Mouse (Mus musculus): ENCODE results near the gene Btbd11. TPM values are rescaled to one million over a fixed set of nuclear protein-coding genes. Genes with fewer than 3 reads are reported as not detected.
A peak's percentile ranks its signal among the peaks of the same experiment; 100 is the strongest.

The Btbd11 gene
- polyA plus RNA-seq, 1 experiment = 9.8 TPM

DNA sequence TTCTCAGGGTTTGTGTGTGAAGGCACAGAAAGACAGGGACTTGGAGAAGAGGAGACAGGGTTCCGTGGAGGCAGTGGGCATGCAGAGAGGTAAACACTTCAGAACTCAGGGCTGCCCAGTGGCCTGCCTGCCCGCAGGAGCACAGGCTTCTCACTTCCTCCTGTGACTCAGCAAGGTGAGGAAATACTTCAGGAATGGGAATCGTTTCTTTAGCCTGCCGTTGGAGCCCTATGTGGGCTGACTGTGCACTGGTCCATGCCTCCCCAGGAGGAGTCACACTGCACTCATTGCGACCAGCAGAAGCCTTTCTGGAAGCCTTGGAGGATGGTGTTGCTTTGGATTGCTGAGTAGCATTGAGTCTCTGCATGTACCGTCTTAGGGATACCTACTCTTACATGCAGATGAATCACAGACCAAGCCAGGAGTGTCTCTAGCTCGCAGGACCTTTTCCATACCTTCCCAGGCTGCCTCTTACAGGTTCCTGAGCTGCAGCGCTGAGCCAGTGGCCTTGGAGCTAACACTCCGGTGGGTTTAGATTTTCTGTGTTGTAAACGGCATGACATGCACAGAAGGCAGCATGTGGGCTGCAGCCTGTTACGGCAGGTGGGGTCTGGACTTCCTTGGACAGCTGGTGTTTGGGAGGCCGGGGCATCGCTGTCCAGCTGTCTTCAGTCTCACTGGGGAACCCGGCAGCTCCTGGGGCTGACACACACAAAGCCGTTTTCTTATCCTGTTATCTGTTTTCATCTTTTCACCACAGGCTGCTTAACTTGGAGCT is 34.4 kb downstream of the Btbd11 start:
- no peak for DNase-seq (ENCODE audit: low spot score)

DNA sequence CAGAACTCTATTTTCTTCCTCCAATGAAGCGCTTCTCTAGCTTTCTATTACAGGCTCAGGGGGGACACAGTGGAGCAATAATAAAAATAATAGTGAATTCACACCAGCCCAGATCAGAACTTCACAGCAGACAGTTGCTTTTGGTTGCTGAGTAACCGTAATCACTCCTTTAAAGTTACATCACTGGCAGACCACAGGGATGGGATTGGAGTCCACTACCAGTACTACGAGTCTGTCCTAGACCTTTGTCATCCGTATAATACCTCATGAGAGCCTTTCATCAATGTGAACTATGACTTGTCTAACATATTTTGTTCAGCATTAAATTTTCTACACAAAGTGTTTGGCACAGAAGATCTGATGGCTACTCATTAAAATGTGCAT is 35.0 kb downstream of the Btbd11 start:
- DNase-seq (ENCODE audit: low spot score) = no peak

DNA sequence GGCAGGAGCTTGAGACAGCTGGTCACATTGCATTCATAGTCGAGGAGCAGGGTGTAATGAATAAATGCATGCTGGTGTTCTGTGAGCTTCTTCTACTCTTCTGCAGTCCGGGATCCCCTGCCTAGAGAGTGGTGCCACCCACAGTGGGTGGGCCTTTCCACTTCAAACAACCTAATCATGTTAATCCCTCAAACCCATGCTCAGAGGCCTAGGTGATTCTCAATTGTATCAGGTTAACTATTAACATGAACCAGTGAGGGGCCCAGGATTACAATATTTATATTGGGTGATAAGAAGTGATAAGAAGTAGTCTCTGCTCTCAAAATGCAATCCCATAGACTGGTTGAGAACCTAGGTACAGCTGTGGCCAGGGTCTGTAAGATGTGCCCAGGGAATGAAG is 39.1 kb downstream of the Btbd11 start:
- no peak for DNase-seq (ENCODE audit: low spot score)

DNA sequence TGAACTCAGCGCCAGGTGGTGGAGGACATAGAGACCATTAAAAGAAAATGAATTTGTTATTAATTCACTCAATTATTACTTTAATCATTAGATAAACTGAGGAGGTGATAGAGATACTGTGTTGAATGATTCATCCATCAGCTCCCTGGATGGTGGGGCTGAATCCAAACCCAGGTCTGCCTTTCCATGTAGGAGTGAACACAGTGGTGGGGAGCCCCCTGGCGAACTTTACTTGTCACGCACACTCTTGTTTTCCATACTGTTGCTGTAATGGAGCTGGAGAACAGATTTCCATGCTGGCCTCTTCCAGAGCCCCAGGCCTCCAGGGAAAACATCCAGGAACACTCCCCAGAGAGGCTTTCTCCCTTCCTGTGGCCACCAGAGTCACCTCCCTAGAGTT is 50.6 kb downstream of the Btbd11 start:
- DNase-seq (ENCODE audit: low spot score) = no peak

DNA sequence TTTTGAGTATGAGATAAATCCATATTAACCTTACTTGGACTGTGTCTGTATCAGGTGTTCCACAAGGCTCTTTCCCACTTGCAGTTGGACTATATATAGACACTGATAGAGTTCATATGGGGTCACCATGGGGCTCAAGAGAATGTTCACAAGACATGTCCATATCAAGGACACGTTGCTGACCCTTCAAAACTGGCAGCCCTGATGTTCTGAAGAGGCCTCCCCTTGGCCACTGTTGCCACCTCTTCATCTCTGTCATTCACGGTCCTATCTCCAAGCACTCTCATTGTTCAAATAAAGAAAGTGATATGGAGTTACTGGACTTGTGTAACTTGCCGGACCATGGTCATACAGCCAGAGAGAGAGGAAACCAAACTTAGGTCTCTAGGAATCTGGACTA is 56.8 kb downstream of the Btbd11 start:
- DNase-seq (ENCODE audit: low spot score) = no peak

DNA sequence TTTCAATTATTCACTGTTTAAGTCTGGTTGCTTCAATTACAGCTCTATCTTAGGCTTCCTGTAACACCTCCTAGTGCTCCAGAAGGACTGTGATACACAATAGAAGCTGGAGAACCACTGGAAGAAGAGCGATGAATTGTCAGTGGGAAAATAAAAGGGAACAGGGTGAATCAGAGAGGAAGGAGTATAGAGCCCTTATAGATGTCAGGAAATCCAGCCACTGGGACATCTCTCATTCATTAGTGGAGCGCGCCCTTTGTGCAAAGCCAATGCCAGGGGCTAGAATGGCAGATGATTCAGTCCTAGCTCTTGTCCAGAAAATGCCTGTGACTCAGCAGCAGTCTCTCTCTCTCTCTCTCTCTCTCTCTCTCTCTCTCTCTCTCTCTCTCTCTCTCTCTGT is 59.3 kb downstream of the Btbd11 start:
- DNase-seq (ENCODE audit: low spot score) = no peak

DNA sequence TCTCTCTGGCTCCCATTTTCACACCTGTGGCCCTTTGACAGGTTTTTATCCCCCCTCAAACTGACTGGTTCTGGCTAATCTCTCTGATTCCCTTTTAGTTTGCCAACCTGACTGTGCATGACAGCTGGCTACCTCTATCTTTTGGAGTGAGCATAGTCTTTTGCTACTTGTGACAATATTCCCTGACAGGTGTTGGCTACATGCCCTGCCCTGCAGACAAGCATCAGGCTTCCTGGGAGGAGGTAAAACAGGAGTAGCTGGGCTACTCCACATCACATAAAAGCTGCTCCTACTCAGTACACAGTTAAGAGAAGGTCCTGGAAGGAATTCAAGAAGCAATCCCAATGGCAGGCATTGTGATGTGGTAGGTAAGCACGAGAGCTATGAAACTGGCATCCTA is 60.1 kb downstream of the Btbd11 start:
- no peak for DNase-seq (ENCODE audit: low spot score)

DNA sequence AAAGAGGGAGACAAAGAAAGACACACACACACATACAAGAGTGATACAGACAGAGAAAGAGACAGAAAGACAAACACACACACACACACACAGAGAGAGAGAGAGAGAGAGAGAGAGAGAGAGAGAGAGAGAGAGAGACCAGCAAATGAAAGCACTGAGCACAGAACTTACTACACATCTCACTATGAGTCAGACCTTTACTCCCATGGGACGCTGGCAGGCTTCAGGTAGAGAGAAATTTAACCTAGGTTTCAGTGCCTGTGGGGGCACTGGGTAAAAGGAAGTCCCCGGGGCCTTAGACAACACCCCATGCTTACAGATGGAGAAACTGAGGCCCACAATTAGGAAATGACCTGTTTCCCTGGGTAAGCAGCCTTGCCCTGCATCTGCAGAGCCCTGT is 61.3 kb downstream of the Btbd11 start:
- DNase-seq (ENCODE audit: low spot score) = no peak

DNA sequence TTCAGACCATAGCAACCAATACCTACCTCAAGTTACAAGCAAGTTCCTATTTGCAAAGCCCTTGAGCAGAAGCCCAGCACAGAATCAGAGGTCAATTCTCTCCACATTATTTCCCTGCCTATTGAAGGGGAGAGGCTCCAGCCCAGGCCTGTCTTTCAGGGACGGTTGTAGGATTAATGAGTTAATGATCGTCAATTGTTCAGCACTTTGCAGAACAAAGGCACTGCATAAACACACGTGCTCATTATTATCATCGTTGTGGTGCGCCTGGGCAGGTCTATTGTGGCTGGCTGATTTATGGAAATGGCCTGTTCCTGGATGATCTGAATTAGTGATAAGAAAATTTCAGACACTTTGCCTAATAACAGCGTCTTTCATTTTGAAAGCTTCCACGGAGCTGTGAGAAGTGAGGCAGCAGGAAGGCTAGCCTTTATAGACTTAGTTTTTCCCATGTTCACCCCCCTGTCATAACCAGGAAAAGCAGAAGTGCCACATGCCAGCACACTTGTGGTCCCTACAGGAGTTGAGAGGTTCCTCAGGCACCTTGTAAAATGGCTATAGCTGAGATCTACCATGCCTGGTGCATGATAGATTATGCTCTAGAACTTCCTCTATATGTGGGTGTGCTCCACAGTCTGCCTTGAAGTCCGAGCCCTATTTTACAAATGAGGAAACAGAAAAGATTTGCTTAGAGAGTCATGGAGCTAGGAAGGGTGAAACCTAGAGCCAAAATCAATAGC is 65.2 kb downstream of the Btbd11 start:
- no peak for DNase-seq (ENCODE audit: low spot score)

DNA sequence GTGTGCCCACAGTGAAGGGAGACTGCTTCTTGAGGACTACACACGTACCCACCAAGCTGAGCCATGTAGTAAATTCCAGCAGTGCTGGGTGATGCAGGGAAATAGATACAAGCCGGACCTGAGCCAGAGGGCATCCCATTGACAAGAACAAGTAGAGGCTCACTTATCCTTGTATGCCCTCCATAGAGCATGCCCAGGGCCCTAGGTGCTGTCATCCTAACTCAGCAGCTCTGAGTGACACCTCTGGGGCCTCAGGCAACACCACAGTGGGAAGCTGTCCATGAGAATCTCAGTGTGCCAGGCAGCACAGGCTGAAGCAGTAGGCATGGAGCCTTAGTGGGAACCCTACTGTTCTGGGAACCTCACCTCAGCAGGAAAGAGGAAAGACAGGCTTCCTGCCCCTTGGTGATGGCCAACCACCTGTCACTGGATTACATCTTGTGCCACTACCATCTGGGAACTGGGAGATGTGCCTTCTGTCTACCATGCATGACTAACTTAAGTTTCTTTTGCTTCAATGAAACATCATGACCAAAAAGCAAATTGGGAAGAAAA is 66.7 kb downstream of the Btbd11 start:
- no peak for DNase-seq (ENCODE audit: low spot score)

DNA sequence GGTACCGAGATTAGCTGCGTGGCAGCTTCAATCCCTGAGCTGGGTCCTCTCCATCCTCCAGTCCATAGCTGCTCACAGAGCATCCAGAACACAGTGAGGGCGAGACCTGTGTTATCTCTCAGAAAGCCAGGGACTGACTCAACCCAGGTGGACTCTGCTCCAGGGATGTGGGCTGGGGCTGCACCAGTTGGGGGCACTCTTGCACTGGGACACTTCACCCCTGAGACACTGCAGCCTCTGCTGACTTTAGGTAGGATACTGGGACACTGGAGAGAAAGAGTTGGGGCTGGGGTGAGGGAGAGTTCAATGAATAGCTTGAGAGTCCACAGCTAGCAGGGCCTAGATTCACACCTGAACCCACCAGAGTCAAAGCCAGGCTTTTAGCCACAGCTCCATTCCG is 69.4 kb downstream of the Btbd11 start:
- no peak for DNase-seq (ENCODE audit: low spot score)

DNA sequence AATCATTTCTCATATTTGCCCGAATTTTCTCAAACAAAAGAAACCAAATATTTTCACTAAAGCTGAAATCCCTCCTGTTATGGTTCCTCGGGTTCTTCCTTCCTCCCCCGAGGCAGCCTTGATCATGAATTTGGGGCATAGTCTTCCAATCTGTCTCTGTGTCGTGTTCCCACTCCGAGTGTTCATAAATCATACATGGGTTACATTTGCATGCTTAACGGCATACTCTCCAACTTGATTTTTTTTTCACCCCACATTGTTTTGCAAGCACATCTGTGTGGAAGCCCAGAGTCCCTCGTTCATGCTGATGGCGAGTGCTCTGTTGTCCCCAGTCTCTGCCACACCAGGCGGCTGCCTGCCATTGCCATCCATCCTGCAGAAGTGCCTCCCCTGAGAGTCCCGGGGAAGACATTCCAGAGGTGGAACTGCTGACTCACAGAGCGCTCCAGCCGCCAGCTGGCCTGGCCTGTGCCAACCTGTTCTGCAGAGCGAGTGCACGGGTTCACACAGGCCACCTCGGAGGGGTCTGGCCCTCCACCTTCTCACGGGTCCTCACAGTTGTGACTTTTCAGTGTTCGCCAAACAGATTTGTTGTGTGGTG is 72.2 kb downstream of the Btbd11 start:
- DNase-seq (ENCODE audit: low spot score) = peak; percentile 51

DNA sequence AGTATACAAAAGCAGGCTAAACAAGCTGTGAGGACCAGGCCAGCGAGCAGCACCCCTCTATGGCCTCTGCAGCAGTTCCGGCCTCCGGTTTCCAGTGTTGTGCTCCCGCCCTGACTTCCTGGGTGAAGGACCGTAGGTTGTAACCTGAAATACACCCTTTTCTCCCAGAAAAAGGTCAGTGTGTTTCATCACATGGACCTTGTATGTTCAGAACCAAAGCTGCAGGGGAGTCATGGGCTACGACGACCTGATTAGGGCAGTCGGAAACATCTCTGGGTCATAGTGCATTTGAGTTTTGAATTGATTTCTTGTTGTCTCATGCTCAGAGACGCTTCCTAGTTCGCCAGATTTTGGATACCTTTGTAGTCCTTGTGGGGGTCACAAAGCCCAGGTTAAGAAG is 74.1 kb downstream of the Btbd11 start:
- no peak for DNase-seq (ENCODE audit: low spot score)

DNA sequence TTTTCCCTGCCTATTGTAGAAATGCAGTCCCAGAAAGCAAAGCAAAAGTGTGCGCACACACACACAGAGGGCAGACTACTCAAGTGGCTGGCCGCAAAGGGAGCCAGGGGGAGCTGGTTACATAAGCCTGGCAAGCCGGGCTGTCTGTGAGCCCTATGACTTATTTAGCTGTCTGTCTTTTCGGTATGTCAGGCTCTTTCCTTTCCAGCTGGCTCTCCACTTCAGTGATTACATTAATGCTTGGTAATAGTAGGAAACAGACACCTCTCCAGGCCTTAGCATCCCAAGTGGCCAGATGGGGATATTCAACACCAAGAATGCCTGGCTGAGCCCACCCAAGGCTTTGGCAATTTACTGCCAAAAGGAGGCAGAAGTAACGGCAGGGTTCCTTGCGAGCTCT is 77.5 kb downstream of the Btbd11 start:
- DNase-seq (ENCODE audit: low spot score) = no peak

DNA sequence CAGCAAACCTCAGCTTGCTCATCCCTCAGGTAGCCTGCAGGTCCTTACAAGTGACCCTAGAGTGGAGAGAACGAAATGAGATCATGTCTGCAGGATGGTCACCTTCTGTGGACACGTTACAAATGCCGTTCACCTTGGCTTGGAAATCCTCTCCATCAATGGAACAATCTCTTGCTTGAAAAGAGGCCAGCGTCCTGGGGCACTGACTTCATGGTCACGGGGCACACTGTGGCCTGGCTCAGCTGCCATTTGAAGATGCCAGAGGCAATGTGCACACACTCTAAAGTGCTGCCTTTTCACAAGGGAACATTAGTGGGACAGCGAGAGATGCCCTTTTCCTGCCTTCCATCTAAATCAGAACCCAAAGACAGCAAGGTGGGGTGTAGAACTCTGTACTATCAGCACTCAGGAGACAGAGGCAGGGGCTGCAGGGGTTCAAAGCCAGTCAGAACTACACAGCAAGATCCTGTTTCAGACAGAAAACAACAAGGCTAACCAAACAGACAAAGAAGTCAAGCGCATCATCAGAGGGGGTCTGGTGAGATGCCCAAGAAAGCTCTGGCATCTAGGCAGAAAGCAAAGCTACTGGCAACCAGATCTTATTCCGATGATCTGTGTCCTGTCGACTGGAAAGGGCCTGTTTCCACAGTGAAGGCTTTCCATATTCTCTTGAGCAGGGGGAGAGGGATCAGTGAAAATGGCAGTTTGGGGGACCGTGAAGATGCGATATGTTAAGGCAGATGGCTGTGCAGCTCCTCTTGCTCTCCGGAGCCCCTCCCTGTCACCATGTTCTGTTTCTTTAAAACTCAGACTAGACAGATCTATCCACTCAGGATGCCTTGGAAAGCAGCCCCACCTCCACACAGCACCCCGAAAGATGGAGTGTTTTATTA is 79.1 kb downstream of the Btbd11 start:
- DNase-seq (ENCODE audit: low spot score) = no peak

DNA sequence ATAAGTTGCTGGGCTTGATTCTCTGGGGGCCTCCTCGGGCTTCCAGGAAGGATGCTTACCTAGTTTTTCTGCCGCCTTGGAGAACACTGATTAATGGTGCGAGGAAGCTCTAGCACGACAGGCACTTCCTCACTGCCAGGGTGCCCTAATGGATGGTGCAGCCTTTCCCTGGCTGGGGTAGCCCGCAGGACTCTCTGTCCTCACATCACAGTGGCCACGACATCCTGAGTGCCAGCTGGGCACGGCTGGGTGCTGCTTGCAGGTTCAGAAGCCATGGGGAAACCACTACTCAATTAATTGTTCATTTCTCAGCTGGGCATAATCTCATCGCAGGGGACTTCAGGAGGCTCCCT is 79.8 kb downstream of the Btbd11 start:
- DNase-seq (ENCODE audit: low spot score) = no peak

DNA sequence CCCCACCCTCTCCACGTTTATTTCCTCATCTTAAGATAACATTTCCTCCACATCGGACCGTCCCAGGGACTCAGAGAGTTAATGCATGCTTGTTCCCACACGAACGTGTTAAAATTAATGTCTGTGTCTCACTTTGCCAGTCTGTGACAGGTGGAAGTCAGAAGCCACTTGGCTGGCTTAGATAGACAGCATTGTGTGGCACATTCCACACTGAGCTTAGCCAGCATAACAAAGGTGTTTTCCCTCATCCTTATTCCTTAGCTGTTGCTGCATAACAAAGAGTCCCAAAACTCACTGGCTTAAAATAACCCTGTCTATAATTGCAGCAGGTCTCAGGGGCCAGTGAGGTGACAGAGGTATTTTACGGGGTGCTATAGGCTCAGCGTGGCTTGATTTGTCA is 80.8 kb downstream of the Btbd11 start:
- no peak for DNase-seq (ENCODE audit: low spot score)

DNA sequence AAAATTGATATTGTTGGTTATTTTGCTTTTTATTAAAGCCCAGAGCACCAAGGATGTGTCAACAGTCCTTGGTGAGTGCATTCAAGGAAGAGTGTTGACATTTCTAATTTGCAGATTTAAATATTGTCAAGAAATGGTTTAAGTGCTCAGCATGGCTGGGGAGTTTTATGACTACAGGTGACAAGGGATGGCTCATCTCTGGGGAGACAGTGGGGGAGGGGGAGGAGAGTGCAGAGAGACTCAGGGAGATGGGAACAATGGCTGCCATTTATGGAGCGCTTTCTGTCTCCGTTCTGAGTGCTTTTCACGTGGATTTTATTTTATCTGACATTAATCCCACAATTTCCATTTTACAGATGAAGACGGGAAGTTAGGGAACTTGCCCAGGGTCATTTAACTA is 81.9 kb downstream of the Btbd11 start:
- no peak for DNase-seq (ENCODE audit: low spot score)

DNA sequence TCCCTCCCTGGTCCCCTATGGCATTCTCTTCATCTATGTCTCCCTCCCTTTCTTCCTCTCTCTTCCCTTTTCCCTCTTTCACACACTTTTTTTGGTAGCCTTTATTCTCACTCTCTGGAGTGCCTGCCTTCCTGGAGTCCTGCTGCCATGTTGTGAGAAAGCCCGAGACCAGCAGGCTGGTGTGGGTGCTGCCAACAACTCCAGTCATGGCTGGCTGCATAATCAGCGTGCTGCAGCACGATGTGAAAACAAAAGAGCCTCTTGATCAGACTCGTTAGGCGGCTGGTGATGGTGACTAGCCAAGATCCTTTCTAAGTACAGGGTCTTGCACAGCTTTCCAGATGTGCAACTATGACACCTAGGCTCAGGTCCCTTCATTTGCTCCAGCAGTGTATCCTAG is 82.7 kb downstream of the Btbd11 start:
- DNase-seq (ENCODE audit: low spot score) = no peak

DNA sequence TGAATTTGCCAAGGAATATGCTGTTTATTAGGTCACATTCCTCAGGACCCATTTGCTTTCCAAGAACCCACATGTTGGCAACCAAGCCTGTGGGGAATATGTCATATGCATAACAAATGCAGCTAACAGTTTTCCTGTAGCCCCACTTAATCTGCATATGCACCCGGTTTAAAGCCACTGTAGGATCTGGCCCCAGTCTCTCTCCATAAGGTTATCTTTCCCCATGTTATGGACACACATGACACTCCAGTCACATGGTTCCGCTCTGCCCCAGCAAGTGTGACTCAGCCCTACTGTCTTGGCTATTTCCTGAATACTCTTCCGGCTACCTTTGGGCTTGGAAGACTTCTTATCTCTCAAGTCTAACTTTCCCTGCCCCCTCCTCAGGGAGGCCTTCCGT is 86.7 kb downstream of the Btbd11 start:
- no peak for DNase-seq (ENCODE audit: low spot score)

DNA sequence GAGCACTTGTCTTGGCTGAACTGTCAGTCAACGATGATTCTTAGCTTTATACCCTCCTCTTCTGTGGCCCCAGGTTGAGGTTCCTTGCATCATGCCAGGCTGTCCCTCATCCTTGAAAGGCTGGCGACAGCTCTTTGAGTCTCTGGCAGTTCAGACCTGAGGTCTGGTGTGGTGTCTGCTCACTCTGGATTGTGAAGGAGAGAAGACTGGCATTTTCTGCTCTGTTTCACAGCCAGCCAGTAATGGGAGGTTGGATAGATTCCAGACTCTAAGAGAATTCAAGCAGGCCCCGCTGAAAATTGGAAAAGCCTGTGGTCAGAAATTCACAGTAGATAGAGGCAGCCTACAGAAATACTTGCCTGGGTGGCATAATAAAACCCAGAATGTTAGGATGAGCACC is 87.3 kb downstream of the Btbd11 start:
- DNase-seq (ENCODE audit: low spot score) = no peak

All from urinary bladder, adult 2 months (tissue).